Mouse (Mus musculus): ENCODE measurements around the gene Col26a1.

DNA sequence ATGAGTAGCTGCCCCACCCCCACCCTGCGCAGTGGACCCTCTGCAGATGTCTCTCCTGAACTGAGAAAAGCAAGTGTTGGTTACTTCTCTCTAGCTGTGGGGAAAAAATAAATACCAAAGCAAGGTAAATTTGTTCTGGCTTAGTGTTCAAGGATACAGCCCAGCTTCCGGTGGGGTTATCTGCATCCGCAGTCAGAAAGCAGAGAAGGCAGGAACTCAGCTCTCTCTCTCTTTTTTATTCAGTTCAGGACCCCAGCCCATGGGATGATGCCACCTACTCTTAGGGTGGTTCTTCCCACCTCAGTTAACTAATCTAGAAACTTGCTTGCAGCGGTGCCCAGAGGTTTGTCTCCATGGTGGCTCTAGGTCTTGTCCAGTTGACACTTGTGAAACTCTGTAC lies 190.2 kb downstream of the Col26a1 start, which contains the start of gene Myl10:
- no peak for TF ChIP-seq CTCF (IDR thresholded peaks at IDR 0.05; ENCODE audit: low read depth)
- no peak for TF ChIP-seq EP300 (IDR thresholded peaks at IDR 0.05; ENCODE audit: low read depth)
